Mouse (Mus musculus) intestine, embryonic 16.5 days (tissue): ENCODE measurements around the gene Tmod1. TPM values are rescaled to one million over a fixed set of nuclear protein-coding genes. Genes with fewer than 3 reads are reported as not detected.

Experiments
- ATAC-seq: fragments of 200-750 bp; cut with Nextera tagmentation; 2 replicates; pipeline ENCODE4 v1.8.0; 2017; ENCODE audit warnings: moderate TSS enrichment, moderate library complexity
- H3K27ac ChIP-seq: fragments of 300-500 bp; sonication (generic); 2 replicates; pipeline ENCODE4 v1.5.1; 2014; ENCODE audit warnings: mild to moderate bottlenecking, low read length
- H3K27me3 ChIP-seq: fragments of 300-500 bp; sonication (generic); replicated peaks from 2 replicates; pipeline ENCODE4 v1.6.1; 2014; ENCODE audit warnings: low read length, control low read depth, mixed read lengths; ENCODE audit not compliant: control insufficient read depth, insufficient read depth
- H3K36me3 ChIP-seq: fragments of 300-500 bp; sonication (generic); 2 replicates; pipeline ENCODE4 v1.6.1; 2014; ENCODE audit warnings: low read length, control low read depth; ENCODE audit not compliant: control insufficient read depth, insufficient read depth
- H3K4me1 ChIP-seq: fragments of 300-500 bp; sonication (generic); 2 replicates; pipeline ENCODE4 v1.6.1; 2014; ENCODE audit warnings: low read length, control low read depth, mixed read lengths; ENCODE audit not compliant: control insufficient read depth, insufficient read depth
- H3K4me2 ChIP-seq: fragments of 300-500 bp; sonication (generic); 2 replicates; pipeline ENCODE4 v1.6.1; 2014; ENCODE audit warnings: low read depth, low read length, control low read depth
- H3K4me3 ChIP-seq: fragments of 300-500 bp; sonication (generic); 2 replicates; pipeline ENCODE4 v1.5.1; 2014; ENCODE audit warnings: mild to moderate bottlenecking, low read length
- H3K9ac ChIP-seq: fragments of 300-500 bp; sonication (generic); 2 replicates; pipeline ENCODE4 v1.6.1; 2014; ENCODE audit warnings: low read depth, low read length
- H3K9me3 ChIP-seq: fragments of 300-500 bp; sonication (generic); 2 replicates; pipeline ENCODE4 v1.6.1; 2016; ENCODE audit warnings: low read length, control low read depth; ENCODE audit not compliant: control insufficient read depth
- WGBS: fragments of 180-500 bp; shearing (Covaris S2); extraction: QIAGEN DNeasy Blood & Tissue Kit; methylation state at CpG from one replicate; pipeline ENCODE4 v1.1.7; 2014; 5-methylcytosine and 5-hydroxymethylcytosine counted together
- polyA plus RNA-seq: library from polyadenylated mRNA; unstranded; fragments of >200 nt; fragmentation: Nextera tagmentation; extraction: Ambion mirVana; gene quantifications from 2 replicates; pipeline ENCODE4 v1.2.1, GENCODE M21; 2015

Gene Tmod1
- polyA plus RNA-seq, 1 experiment from 2014 or later: 4.0 TPM

GRCm38 (mm10) chr4:46084416-46085172 lies 45.9 kb downstream of the Tmod1 start:
- H3K27me3 ChIP-seq: no peaks in the 10 kb centered on the region
- H3K36me3 ChIP-seq: no peaks in the 10 kb centered on the region
- H3K4me1 ChIP-seq: no peaks in the 10 kb centered on the region
- H3K4me3 ChIP-seq: no peak overlapping the region
- H3K27ac ChIP-seq: no peak overlapping the region
- no peak overlapping the region for H3K9ac ChIP-seq
- H3K4me2 ChIP-seq: no peak overlapping the region
- H3K9me3 ChIP-seq: no peaks in the 10 kb centered on the region
- no peak for ATAC-seq
- WGBS: 71% methylated on average over 9 of the region's 9 CpGs

GRCm38 (mm10) chr4:46085223-46085811 lies 46.6 kb downstream of the Tmod1 start:
- 60% methylated on average over 9 of the region's 9 CpGs for WGBS
- Histone ChIP-seq H3K9me3 (no peaks in the 10 kb centered on the region), H3K4me2 (no peak overlapping the region), H3K4me3 (no peak overlapping the region), H3K36me3 (no peaks in the 10 kb centered on the region), H3K9ac (no peak overlapping the region), H3K4me1 (no peaks in the 10 kb centered on the region), H3K27ac (no peak overlapping the region), H3K27me3 (no peaks in the 10 kb centered on the region)
- ATAC-seq: no peak

GRCm38 (mm10) chr4:46086718-46087426 lies 48.1 kb downstream of the Tmod1 start:
- no peak for ATAC-seq
- Histone ChIP-seq H3K4me1 (no peaks in the 10 kb centered on the region), H3K36me3 (no peaks in the 10 kb centered on the region), H3K4me2 (no peak overlapping the region), H3K9me3 (no peaks in the 10 kb centered on the region), H3K4me3 (no peak overlapping the region), H3K27me3 (no peaks in the 10 kb centered on the region), H3K9ac (no peak overlapping the region), H3K27ac (no peak overlapping the region)
- 76% methylated on average over 17 of the region's 18 CpGs for WGBS

DNA sequence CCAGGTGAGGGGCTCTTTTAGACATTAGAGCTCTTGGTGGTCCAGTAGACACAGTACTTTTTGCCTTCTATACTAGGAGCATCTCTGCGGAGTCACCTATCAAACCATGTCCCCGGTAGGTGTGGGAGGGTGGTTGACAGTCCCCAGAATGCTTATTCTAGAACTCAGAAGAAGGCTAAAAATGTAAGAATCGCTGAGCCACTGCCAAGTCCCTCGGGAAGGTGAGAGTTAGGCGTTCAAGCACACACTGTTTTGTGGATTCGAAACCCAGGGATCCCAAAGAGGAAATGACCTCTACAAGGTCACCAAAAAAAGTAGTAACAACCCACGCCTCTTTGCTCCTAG lies 48.7 kb downstream of the Tmod1 start:
- Histone ChIP-seq H3K36me3 (no peaks in the 10 kb centered on the region), H3K9me3 (no peaks in the 10 kb centered on the region), H3K27me3 (no peaks in the 10 kb centered on the region), H3K9ac (no peak overlapping the region), H3K4me3 (no peak overlapping the region), H3K27ac (no peak overlapping the region), H3K4me1 (no peaks in the 10 kb centered on the region), H3K4me2 (no peak overlapping the region)
- 79% methylated on average over 7 of the region's 7 CpGs for WGBS
- no peak for ATAC-seq

DNA sequence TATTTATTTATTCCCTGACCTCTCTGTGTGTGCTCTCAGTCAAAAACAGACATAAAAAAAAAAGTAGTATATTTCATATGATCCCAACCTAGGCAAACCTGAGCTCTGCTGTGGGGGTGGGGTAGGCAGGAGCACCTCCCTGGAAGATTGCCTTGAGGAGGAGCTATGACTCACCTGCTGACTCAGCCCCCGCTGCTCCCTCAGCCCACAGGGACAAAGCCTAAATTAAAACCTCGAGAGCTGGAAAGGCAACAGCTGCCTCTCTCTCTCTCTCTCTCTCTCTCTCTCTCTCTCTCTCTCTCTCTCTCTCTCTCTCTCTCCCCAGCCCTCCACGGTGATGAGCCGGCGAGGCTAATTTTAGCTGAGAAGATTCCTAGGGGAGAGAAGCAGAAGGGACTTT lies 49.1 kb downstream of the Tmod1 start:
- H3K4me2 ChIP-seq: no peak overlapping the region
- H3K36me3 ChIP-seq: no peaks in the 10 kb centered on the region
- no peak overlapping the region for H3K4me3 ChIP-seq
- 38% methylated on average over 5 of the region's 5 CpGs for WGBS
- H3K9me3 ChIP-seq: no peaks in the 10 kb centered on the region
- no peak overlapping the region for H3K9ac ChIP-seq
- no peaks in the 10 kb centered on the region for H3K27me3 ChIP-seq
- ATAC-seq: no peak
- no peaks in the 10 kb centered on the region for H3K4me1 ChIP-seq
- H3K27ac ChIP-seq: no peak overlapping the region

DNA sequence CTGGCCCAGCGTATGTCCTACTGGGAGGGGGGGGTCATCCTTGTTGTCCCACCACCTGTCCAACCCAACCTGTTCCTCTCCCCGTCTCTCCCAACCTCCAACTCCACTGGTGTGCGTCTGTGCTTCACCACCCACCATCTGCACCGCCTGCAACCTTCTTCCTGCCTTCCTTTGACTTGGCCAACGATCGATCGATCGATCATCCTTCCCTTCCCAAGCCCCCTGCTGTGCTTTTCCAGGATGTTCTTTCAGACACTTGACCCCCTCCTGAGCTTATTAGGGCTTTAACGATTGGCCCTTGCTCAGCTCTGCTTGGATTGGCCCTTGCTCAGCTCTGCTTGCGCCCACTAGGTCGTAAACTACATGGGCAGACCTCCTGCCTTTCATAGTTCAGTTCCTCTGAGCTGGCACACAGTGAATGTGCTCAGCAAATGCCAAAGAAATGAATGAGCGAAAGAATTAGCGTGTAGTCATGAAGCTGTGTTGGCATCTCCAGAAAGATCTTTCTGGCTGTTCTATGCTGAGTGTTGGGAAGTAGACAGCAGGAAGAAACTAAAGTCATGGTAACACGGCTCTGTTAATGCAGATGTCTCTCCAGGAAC lies 50.9 kb downstream of the Tmod1 start:
- ATAC-seq: no peak
- Histone ChIP-seq H3K27ac (no peak overlapping the region), H3K9ac (no peak overlapping the region), H3K4me3 (no peak overlapping the region), H3K9me3 (no peaks in the 10 kb centered on the region), H3K27me3 (no peaks in the 10 kb centered on the region), H3K36me3 (no peaks in the 10 kb centered on the region), H3K4me1 (no peaks in the 10 kb centered on the region), H3K4me2 (no peak overlapping the region)
- WGBS: 90% methylated on average over 14 of the region's 14 CpGs

DNA sequence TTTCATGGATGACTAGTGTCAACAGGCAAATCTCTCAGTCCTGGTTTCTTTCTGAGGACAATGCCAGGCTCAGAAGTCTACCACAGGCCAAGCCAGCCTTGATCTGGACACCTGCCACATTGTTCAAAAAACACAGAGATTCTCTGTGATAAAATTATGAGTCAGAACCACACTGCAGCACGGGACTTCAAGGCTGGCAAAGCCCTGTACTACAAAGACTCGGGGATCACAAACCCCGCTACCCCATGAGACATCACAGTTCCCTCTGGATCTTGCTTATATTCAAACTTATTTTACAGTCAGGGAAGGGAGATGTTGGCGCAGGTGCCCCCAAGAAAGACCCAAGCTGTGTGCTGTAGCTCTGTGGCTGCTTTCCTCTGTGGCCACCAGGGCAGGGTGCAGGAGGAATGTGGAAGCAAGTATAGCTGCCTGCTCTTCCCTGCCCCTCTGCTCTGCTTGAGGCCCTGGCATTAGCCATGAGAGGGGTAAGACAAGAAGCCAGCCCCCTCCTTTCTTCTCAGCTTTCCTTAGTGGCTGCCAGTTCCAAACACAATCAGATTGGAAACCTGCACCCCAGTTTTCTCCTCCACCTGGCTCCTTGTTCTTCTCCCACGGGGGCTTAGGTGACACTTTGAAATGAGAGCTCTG lies 53.8 kb downstream of the Tmod1 start:
- H3K4me3 ChIP-seq: no peak overlapping the region
- no peaks in the 10 kb centered on the region for H3K27me3 ChIP-seq
- 82% methylated on average over 5 of the region's 5 CpGs for WGBS
- no peak overlapping the region for H3K4me2 ChIP-seq
- H3K27ac ChIP-seq: no peak overlapping the region
- no peak overlapping the region for H3K9ac ChIP-seq
- no peaks in the 10 kb centered on the region for H3K9me3 ChIP-seq
- H3K36me3 ChIP-seq: no peaks in the 10 kb centered on the region
- no peak for ATAC-seq
- no peaks in the 10 kb centered on the region for H3K4me1 ChIP-seq

GRCm38 (mm10) chr4:46094916-46095825 lies 56.4 kb downstream of the Tmod1 start:
- no peak overlapping the region for H3K27ac ChIP-seq
- ATAC-seq: no peak
- H3K4me3 ChIP-seq: no peak overlapping the region
- H3K9me3 ChIP-seq: no peaks in the 10 kb centered on the region
- no peaks in the 10 kb centered on the region for H3K27me3 ChIP-seq
- H3K4me2 ChIP-seq: no peak overlapping the region
- no peaks in the 10 kb centered on the region for H3K36me3 ChIP-seq
- WGBS: 67% methylated on average over 15 of the region's 15 CpGs
- no peak overlapping the region for H3K9ac ChIP-seq
- H3K4me1 ChIP-seq: no peaks in the 10 kb centered on the region
